Mouse (Mus musculus) heart, postnatal 0 days (tissue): ENCODE data around the gene Olfr288.

Experiments used
- CTCF ChIP-seq: IDR thresholded peaks from 2 replicates; pipeline ENCODE4 v1.5.1; 2016; ENCODE audit warnings: antibody characterized with exemption, control low read depth, low read depth
- EP300 ChIP-seq: IDR thresholded peaks from 2 replicates; pipeline ENCODE4 v1.6.1; 2016; ENCODE audit warnings: antibody characterized with exemption, low read depth

- TF ChIP-seq CTCF: no peak
- no peak for TF ChIP-seq EP300
These were observed 18.0 kb downstream of the Olfr288 start for GRCm38 (mm10) chr15:98177320-98177719.
